Mouse (Mus musculus): Measurements from ENCODE around the gene Hoxc4. TPM values are rescaled to one million over a fixed set of nuclear protein-coding genes. Genes with fewer than 3 reads are reported as not detected.

Gene Hoxc4
- polyA plus RNA-seq, 1 experiment from 2014 or later = not detected

GRCm38 (mm10) chr15:103060341-103061130, 41.8 kb downstream of the Hoxc4 start:
- Histone ChIP-seq H3K4me2 (no peak overlapping the region), H3K9me3 (replicated peaks) (no peaks in the 10 kb centered on the region), H3K27me3 (peaks cover 97% of the 10 kb centered on the region), H3K4me1 (no peaks in the 10 kb centered on the region), H3K9ac (no peak overlapping the region), H3K27ac (no peak overlapping the region), H3K36me3 (ENCODE audit: poor library complexity, severe bottlenecking) (no peaks in the 10 kb centered on the region), H3K4me3 (no peak overlapping the region)
- ATAC-seq = no peak
- WGBS = under 1% methylated on average over 36 of the region's 36 CpGs

- ATAC-seq = no peak
- Histone ChIP-seq H3K27me3 (peaks cover 97% of the 10 kb centered on the region), H3K4me2 (no peak overlapping the region), H3K4me1 (no peaks in the 10 kb centered on the region), H3K27ac (no peak overlapping the region), H3K9ac (no peak overlapping the region), H3K36me3 (ENCODE audit: poor library complexity, severe bottlenecking) (no peaks in the 10 kb centered on the region), H3K9me3 (replicated peaks) (no peaks in the 10 kb centered on the region), H3K4me3 (no peak overlapping the region)
- WGBS = 0% methylated on average over 30 of the region's 30 CpGs
Observed at GRCm38 (mm10) chr15:103061131-103061825, 42.5 kb downstream of the Hoxc4 start.

GRCm38 (mm10) chr15:103061988-103062387, 43.3 kb downstream of the Hoxc4 start:
- no peak overlapping the region for H3K27ac ChIP-seq

GRCm38 (mm10) chr15:103065642-103066041, 46.9 kb downstream of the Hoxc4 start:
- H3K4me1 ChIP-seq = no peaks in the 10 kb centered on the region
- ATAC-seq = no peak
- WGBS = 48% methylated on average over 7 of the region's 7 CpGs

More at GRCm38 (mm10) chr15:103061988-103062387, 43.3 kb downstream of the Hoxc4 start:
- no peak for ATAC-seq
- Histone ChIP-seq H3K4me2 (no peak overlapping the region), H3K9ac (no peak overlapping the region), H3K4me1 (no peaks in the 10 kb centered on the region), H3K4me3 (no peak overlapping the region), H3K9me3 (replicated peaks) (no peaks in the 10 kb centered on the region), H3K36me3 (ENCODE audit: poor library complexity, severe bottlenecking) (no peaks in the 10 kb centered on the region), H3K27me3 (peaks cover 97% of the 10 kb centered on the region)
- WGBS = 10% methylated on average over 2 of the region's 2 CpGs

GRCm38 (mm10) chr15:103067701-103068100, 49.0 kb downstream of the Hoxc4 start:
- WGBS = 76% methylated on average over 4 of the region's 4 CpGs
- H3K4me1 ChIP-seq = no peaks in the 10 kb centered on the region

More at GRCm38 (mm10) chr15:103065642-103066041, 46.9 kb downstream of the Hoxc4 start:
- Histone ChIP-seq H3K4me3 (no peak overlapping the region), H3K27ac (no peak overlapping the region), H3K27me3 (peaks cover 100% of the 10 kb centered on the region), H3K36me3 (ENCODE audit: poor library complexity, severe bottlenecking) (no peaks in the 10 kb centered on the region), H3K9ac (no peak overlapping the region), H3K9me3 (replicated peaks) (no peaks in the 10 kb centered on the region), H3K4me2 (no peak overlapping the region)

GRCm38 (mm10) chr15:103069173-103069572, 50.4 kb downstream of the Hoxc4 start:
- no peak for ATAC-seq
- no peak overlapping the region for H3K27ac ChIP-seq
- no peak overlapping the region for H3K9ac ChIP-seq
- no peaks in the 10 kb centered on the region for H3K4me1 ChIP-seq
- H3K9me3 ChIP-seq (replicated peaks) = no peaks in the 10 kb centered on the region
- no peaks in the 10 kb centered on the region for H3K36me3 ChIP-seq (ENCODE audit: poor library complexity, severe bottlenecking)
- peaks cover 92% of the 10 kb centered on the region for H3K27me3 ChIP-seq
- WGBS = under 1% methylated on average over 18 of the region's 18 CpGs
- H3K4me3 ChIP-seq = no peak overlapping the region
- no peak overlapping the region for H3K4me2 ChIP-seq

More at GRCm38 (mm10) chr15:103067701-103068100, 49.0 kb downstream of the Hoxc4 start:
- Histone ChIP-seq H3K27ac (no peak overlapping the region), H3K4me2 (no peak overlapping the region), H3K9ac (no peak overlapping the region), H3K27me3 (peaks cover 99% of the 10 kb centered on the region), H3K9me3 (replicated peaks) (no peaks in the 10 kb centered on the region), H3K36me3 (ENCODE audit: poor library complexity, severe bottlenecking) (no peaks in the 10 kb centered on the region), H3K4me3 (no peak overlapping the region)
- no peak for ATAC-seq

GRCm38 (mm10) chr15:103071266-103071665, 52.5 kb downstream of the Hoxc4 start:
- H3K9ac ChIP-seq = no peak overlapping the region
- no peaks in the 10 kb centered on the region for H3K4me1 ChIP-seq
- no peaks in the 10 kb centered on the region for H3K9me3 ChIP-seq (replicated peaks)
- ATAC-seq = no peak
- peaks cover 91% of the 10 kb centered on the region for H3K27me3 ChIP-seq
- H3K4me2 ChIP-seq = no peak overlapping the region
- H3K4me3 ChIP-seq = no peak overlapping the region
- no peak overlapping the region for H3K27ac ChIP-seq
- H3K36me3 ChIP-seq (ENCODE audit: poor library complexity, severe bottlenecking) = no peaks in the 10 kb centered on the region
- WGBS = 66% methylated on average over 5 of the region's 5 CpGs

- Histone ChIP-seq H3K4me2 (no peak overlapping the region), H3K36me3 (ENCODE audit: poor library complexity, severe bottlenecking) (no peaks in the 10 kb centered on the region), H3K9ac (no peak overlapping the region), H3K27me3 (peaks cover 75% of the 10 kb centered on the region), H3K27ac (no peak overlapping the region), H3K4me3 (no peak overlapping the region), H3K4me1 (no peaks in the 10 kb centered on the region), H3K9me3 (replicated peaks) (no peaks in the 10 kb centered on the region)
- 56% methylated on average over 11 of the region's 11 CpGs for WGBS
- ATAC-seq = no peak
Observed at GRCm38 (mm10) chr15:103074663-103075415, 56.1 kb downstream of the Hoxc4 start.

GRCm38 (mm10) chr15:103077673-103078072, 58.9 kb downstream of the Hoxc4 start:
- Histone ChIP-seq H3K27ac (no peak overlapping the region), H3K9me3 (replicated peaks) (no peaks in the 10 kb centered on the region), H3K36me3 (ENCODE audit: poor library complexity, severe bottlenecking) (no peaks in the 10 kb centered on the region), H3K4me2 (no peak overlapping the region), H3K4me1 (no peaks in the 10 kb centered on the region), H3K4me3 (no peak overlapping the region), H3K9ac (no peak overlapping the region), H3K27me3 (peaks cover 71% of the 10 kb centered on the region)
- 73% methylated on average over 2 of the region's 2 CpGs for WGBS
- ATAC-seq = no peak

- Histone ChIP-seq H3K36me3 (ENCODE audit: poor library complexity, severe bottlenecking) (no peaks in the 10 kb centered on the region), H3K9me3 (replicated peaks) (no peaks in the 10 kb centered on the region), H3K4me3 (no peak overlapping the region), H3K4me2 (no peak overlapping the region), H3K27ac (no peak overlapping the region), H3K4me1 (peaks cover 21% of the 10 kb centered on the region), H3K9ac (no peak overlapping the region), H3K27me3 (peaks cover 79% of the 10 kb centered on the region)
- ATAC-seq = no peak
- WGBS = 67% methylated on average over 4 of the region's 4 CpGs
Observed at GRCm38 (mm10) chr15:103082622-103083021, 63.9 kb downstream of the Hoxc4 start.

GRCm38 (mm10) chr15:103083598-103083997, 64.9 kb downstream of the Hoxc4 start:
- ATAC-seq = no peak
- Histone ChIP-seq H3K4me2 (no peak overlapping the region), H3K4me3 (no peak overlapping the region), H3K36me3 (ENCODE audit: poor library complexity, severe bottlenecking) (no peaks in the 10 kb centered on the region), H3K4me1 (peaks cover 23% of the 10 kb centered on the region), H3K27ac (no peak overlapping the region), H3K9ac (no peak overlapping the region), H3K27me3 (peaks cover 87% of the 10 kb centered on the region), H3K9me3 (replicated peaks) (no peaks in the 10 kb centered on the region)
- 82% methylated on average over 1 of the region's 1 CpGs for WGBS

- H3K4me1 ChIP-seq = peaks cover 23% of the 10 kb centered on the region
- no peaks in the 10 kb centered on the region for H3K9me3 ChIP-seq (replicated peaks)
- WGBS = 55% methylated on average over 1 of the region's 1 CpGs
- H3K4me3 ChIP-seq = no peak overlapping the region
- no peak for ATAC-seq
- no peaks in the 10 kb centered on the region for H3K36me3 ChIP-seq (ENCODE audit: poor library complexity, severe bottlenecking)
- H3K9ac ChIP-seq = no peak overlapping the region
- no peak overlapping the region for H3K4me2 ChIP-seq
- H3K27me3 ChIP-seq = peaks cover 95% of the 10 kb centered on the region
- no peak overlapping the region for H3K27ac ChIP-seq
Observed at GRCm38 (mm10) chr15:103084944-103085343, 66.2 kb downstream of the Hoxc4 start.

Data from forebrain, embryonic 13.5 days (tissue).